Mouse (Mus musculus) fibroblast of lung, adult 2 months (primary cell): Measurements from ENCODE around the gene Xpr1.
A peak's percentile ranks its signal among the peaks of the same experiment; 100 is the strongest.

Source experiments
- DNase-seq: peaks from one replicate; pipeline ENCODE4 v3.0.0-alpha.2; 2011; ENCODE audit warnings: low read depth

The Xpr1 gene

GRCm38 (mm10) chr1:155407697-155408576, 9.3 kb downstream of the Xpr1 start:
- DNase-seq, result no peak

- no peak for DNase-seq
Observed at GRCm38 (mm10) chr1:155400056-155400455, 17.2 kb downstream of the Xpr1 start.

GRCm38 (mm10) chr1:155394829-155395228, 22.4 kb downstream of the Xpr1 start:
- no peak for DNase-seq

- no peak for DNase-seq
Observed at GRCm38 (mm10) chr1:155394021-155394420, 23.2 kb downstream of the Xpr1 start.

- no peak for DNase-seq
Observed at GRCm38 (mm10) chr1:155392825-155393224, 24.4 kb downstream of the Xpr1 start.

GRCm38 (mm10) chr1:155391537-155391936, 25.7 kb downstream of the Xpr1 start:
- DNase-seq, result no peak

- DNase-seq, result no peak
Observed at GRCm38 (mm10) chr1:155388418-155388817, 28.8 kb downstream of the Xpr1 start.

- DNase-seq, result no peak
Observed at GRCm38 (mm10) chr1:155386551-155386950, 30.7 kb downstream of the Xpr1 start.

- DNase-seq, result no peak
Observed at GRCm38 (mm10) chr1:155383319-155384302, 33.6 kb downstream of the Xpr1 start.

GRCm38 (mm10) chr1:155381931-155382330, 35.3 kb downstream of the Xpr1 start:
- DNase-seq, result no peak

- DNase-seq, result no peak
Observed at GRCm38 (mm10) chr1:155379289-155379688, 37.9 kb downstream of the Xpr1 start.

- DNase-seq, result no peak
Observed at GRCm38 (mm10) chr1:155372821-155373220, 44.4 kb downstream of the Xpr1 start.

- no peak for DNase-seq
Observed at GRCm38 (mm10) chr1:155370075-155370658, 47.0 kb downstream of the Xpr1 start.

GRCm38 (mm10) chr1:155366366-155366765, 50.8 kb downstream of the Xpr1 start:
- no peak for DNase-seq

- DNase-seq, result no peak
Observed at GRCm38 (mm10) chr1:155361502-155362126, 55.6 kb downstream of the Xpr1 start.

- DNase-seq, result no peak
Observed at GRCm38 (mm10) chr1:155353096-155353495, 64.1 kb downstream of the Xpr1 start.

- DNase-seq, result no peak
Observed at GRCm38 (mm10) chr1:155351527-155351926, 65.7 kb downstream of the Xpr1 start.

GRCm38 (mm10) chr1:155348491-155348890, 68.7 kb downstream of the Xpr1 start:
- DNase-seq, result peak; percentile 8

- no peak for DNase-seq
Observed at GRCm38 (mm10) chr1:155347339-155347738, 69.9 kb downstream of the Xpr1 start.

GRCm38 (mm10) chr1:155344019-155344418, 73.2 kb downstream of the Xpr1 start:
- DNase-seq, result no peak

- DNase-seq, result no peak
Observed at GRCm38 (mm10) chr1:155339622-155340021, 77.6 kb downstream of the Xpr1 start.

- no peak for DNase-seq
Observed at GRCm38 (mm10) chr1:155337315-155337714, 79.9 kb downstream of the Xpr1 start.
